Mouse (Mus musculus): Measurements from ENCODE around the gene Mrgprh. TPM values are rescaled to one million over a fixed set of nuclear protein-coding genes. Genes with fewer than 3 reads are reported as not detected.
A peak's percentile ranks its signal among the peaks of the same experiment; 100 is the strongest.

Mrgprh gene
- polyA plus RNA-seq, 1 experiment: 0.31 TPM

GRCm38 (mm10) chr17:12864111-12864510 is 11.7 kb upstream of the Mrgprh start:
- TF ChIP-seq CTCF (IDR thresholded peaks at IDR 0.05; ENCODE audit: insufficient read depth, low read length): no peak
- TF ChIP-seq POLR2A (IDR thresholded peaks at IDR 0.05; ENCODE audit: borderline replicate concordance, extremely low read depth, low read depth, low read length): no peak
- H3K4me3 ChIP-seq (replicated peaks; ENCODE audit: extremely low read depth, low read depth, low read length): no peak overlapping the region
- H3K4me1 ChIP-seq (ENCODE audit: control insufficient read depth, insufficient read depth, low read length): no peaks in the 10 kb centered on the region
- no peak for DNase-seq

- DNase-seq: no peak
- no peak overlapping the region for H3K4me3 ChIP-seq (replicated peaks; ENCODE audit: extremely low read depth, low read depth, low read length)
- no peaks in the 10 kb centered on the region for H3K4me1 ChIP-seq (ENCODE audit: control insufficient read depth, insufficient read depth, low read length)
- no peak for TF ChIP-seq CTCF (IDR thresholded peaks at IDR 0.05; ENCODE audit: insufficient read depth, low read length)
- no peak for TF ChIP-seq POLR2A (IDR thresholded peaks at IDR 0.05; ENCODE audit: borderline replicate concordance, extremely low read depth, low read depth, low read length)
- 45% methylated on average over 3 of the region's 3 CpGs for WGBS
These were observed 10.4 kb upstream of the Mrgprh start for GRCm38 (mm10) chr17:12865407-12865806.

- DNase-seq: no peak
- H3K4me3 ChIP-seq (replicated peaks; ENCODE audit: extremely low read depth, low read depth, low read length): no peak overlapping the region
- 87% methylated on average over 10 of the region's 10 CpGs for WGBS
- TF ChIP-seq CTCF (IDR thresholded peaks at IDR 0.05; ENCODE audit: insufficient read depth, low read length): no peak
- no peak for TF ChIP-seq POLR2A (IDR thresholded peaks at IDR 0.05; ENCODE audit: borderline replicate concordance, extremely low read depth, low read depth, low read length)
- no peaks in the 10 kb centered on the region for H3K4me1 ChIP-seq (ENCODE audit: control insufficient read depth, insufficient read depth, low read length)
These were observed 9.0 kb upstream of the Mrgprh start for GRCm38 (mm10) chr17:12866853-12867252.

- 46% methylated on average over 2 of the region's 2 CpGs for WGBS
- Histone ChIP-seq H3K4me1 (ENCODE audit: control insufficient read depth, insufficient read depth, low read length) (no peaks in the 10 kb centered on the region), H3K4me3 (replicated peaks; ENCODE audit: extremely low read depth, low read depth, low read length) (no peak within 1 kb of the TSS)
- no peak for DNase-seq
- TF ChIP-seq POLR2A (IDR thresholded peaks at IDR 0.05; ENCODE audit: borderline replicate concordance, extremely low read depth, low read depth, low read length) (no peak), CTCF (IDR thresholded peaks at IDR 0.05; ENCODE audit: insufficient read depth, low read length) (no peak)
These were observed 7.8 kb upstream of the Mrgprh start, which contains the start of gene Mas1 for GRCm38 (mm10) chr17:12868043-12868442. Gene Mas1 (minus strand): TSS chr17:12868143.

- 16% methylated on average over 4 of the region's 4 CpGs for WGBS
- TF ChIP-seq CTCF (IDR thresholded peaks at IDR 0.05; ENCODE audit: insufficient read depth, low read length) (no peak), POLR2A (IDR thresholded peaks at IDR 0.05; ENCODE audit: borderline replicate concordance, extremely low read depth, low read depth, low read length) (no peak)
- Histone ChIP-seq H3K4me3 (replicated peaks; ENCODE audit: extremely low read depth, low read depth, low read length) (no peak overlapping the region), H3K4me1 (ENCODE audit: control insufficient read depth, insufficient read depth, low read length) (no peaks in the 10 kb centered on the region)
- no peak for DNase-seq
These were observed 7.2 kb upstream of the Mrgprh start for GRCm38 (mm10) chr17:12868640-12869039.

GRCm38 (mm10) chr17:12872275-12873028 is 3.4 kb upstream of the Mrgprh start:
- TF ChIP-seq POLR2A (IDR thresholded peaks at IDR 0.05; ENCODE audit: borderline replicate concordance, extremely low read depth, low read depth, low read length) (no peak), CTCF (IDR thresholded peaks at IDR 0.05; ENCODE audit: insufficient read depth, low read length) (no peak)
- DNase-seq: no peak
- 61% methylated on average over 16 of the region's 16 CpGs for WGBS
- H3K4me3 ChIP-seq (replicated peaks; ENCODE audit: extremely low read depth, low read depth, low read length): no peak overlapping the region
- H3K4me1 ChIP-seq (ENCODE audit: control insufficient read depth, insufficient read depth, low read length): no peaks in the 10 kb centered on the region

GRCm38 (mm10) chr17:12880178-12880577 is 4.3 kb downstream of the Mrgprh start:
- Histone ChIP-seq H3K4me1 (ENCODE audit: control insufficient read depth, insufficient read depth, low read length) (no peaks in the 10 kb centered on the region), H3K4me3 (replicated peaks; ENCODE audit: extremely low read depth, low read depth, low read length) (no peak overlapping the region)
- DNase-seq: peak; percentile 73
- WGBS: 2% methylated on average over 14 of the region's 14 CpGs
- TF ChIP-seq CTCF (IDR thresholded peaks at IDR 0.05; ENCODE audit: insufficient read depth, low read length) (peak; percentile 57), POLR2A (IDR thresholded peaks at IDR 0.05; ENCODE audit: borderline replicate concordance, extremely low read depth, low read depth, low read length) (no peak)

GRCm38 (mm10) chr17:12881216-12881615 is 5.4 kb downstream of the Mrgprh start:
- DNase-seq: no peak
- WGBS: 90% methylated on average over 1 of the region's 1 CpGs
- TF ChIP-seq CTCF (IDR thresholded peaks at IDR 0.05; ENCODE audit: insufficient read depth, low read length) (no peak), POLR2A (IDR thresholded peaks at IDR 0.05; ENCODE audit: borderline replicate concordance, extremely low read depth, low read depth, low read length) (no peak)
- Histone ChIP-seq H3K4me3 (replicated peaks; ENCODE audit: extremely low read depth, low read depth, low read length) (no peak overlapping the region), H3K4me1 (ENCODE audit: control insufficient read depth, insufficient read depth, low read length) (no peaks in the 10 kb centered on the region)

GRCm38 (mm10) chr17:12886620-12887019 is 10.8 kb downstream of the Mrgprh start:
- H3K4me1 ChIP-seq (ENCODE audit: control insufficient read depth, insufficient read depth, low read length): no peaks in the 10 kb centered on the region
- no peak for DNase-seq
- TF ChIP-seq CTCF (IDR thresholded peaks at IDR 0.05; ENCODE audit: insufficient read depth, low read length) (no peak), POLR2A (IDR thresholded peaks at IDR 0.05; ENCODE audit: borderline replicate concordance, extremely low read depth, low read depth, low read length) (no peak)

More at GRCm38 (mm10) chr17:12886620-12887019, 10.8 kb downstream of the Mrgprh start:
- WGBS: 36% methylated on average over 6 of the region's 6 CpGs
- H3K4me3 ChIP-seq (replicated peaks; ENCODE audit: extremely low read depth, low read depth, low read length): no peak overlapping the region

All from lung, adult 2 months (tissue).